Mouse (Mus musculus) small intestine, adult 2 months (tissue): ENCODE data around the gene Trim31. TPM values are rescaled to one million over a fixed set of nuclear protein-coding genes. Genes with fewer than 3 reads are reported as not detected.

Source experiments
- H3K27ac ChIP-seq: fragments of 200-500 bp; 2 replicates; pipeline ENCODE4 v1.5.1; 2012; ENCODE audit warnings: low read depth, low read length, control low read depth, inconsistent platforms; ENCODE audit not compliant: insufficient read depth
- H3K27me3 ChIP-seq: fragments of 200-500 bp; 2 replicates; pipeline ENCODE4 v1.6.1; 2012; ENCODE audit warnings: mild to moderate bottlenecking, moderate library complexity, low read length, inconsistent platforms; ENCODE audit not compliant: control insufficient read depth, insufficient read depth
- H3K36me3 ChIP-seq: fragments of 200-500 bp; 2 replicates; pipeline ENCODE4 v1.6.1; 2012; ENCODE audit warnings: mild to moderate bottlenecking, low read length, control low read depth, inconsistent platforms; ENCODE audit not compliant: control insufficient read depth, insufficient read depth
- H3K4me1 ChIP-seq: fragments of 200-500 bp; 2 replicates; pipeline ENCODE4 v1.6.1; 2012; ENCODE audit warnings: low read length, inconsistent platforms, mixed read lengths; ENCODE audit not compliant: control insufficient read depth, insufficient read depth, insufficient read length
- H3K4me3 ChIP-seq: fragments of 200-500 bp; 2 replicates; pipeline ENCODE4 v1.5.1; 2012; ENCODE audit warnings: low read depth, mild to moderate bottlenecking, control low read depth, inconsistent platforms, low read length, moderate library complexity
- CTCF ChIP-seq: fragments of 200-500 bp; IDR thresholded peaks from 2 replicates; pipeline ENCODE4 v1.5.1; 2012; ENCODE audit warnings: low read depth, mild to moderate bottlenecking, control low read depth, inconsistent platforms, low read length, moderate library complexity, mixed read lengths; ENCODE audit not compliant: insufficient replicate concordance, insufficient read length; ENCODE audit errors: extremely low read depth
- POLR2A ChIP-seq: fragments of 200-500 bp; IDR thresholded peaks from 2 replicates; pipeline ENCODE4 v1.6.1; 2012; ENCODE audit warnings: low read depth, mild to moderate bottlenecking, control low read depth, inconsistent platforms, low read length, moderate library complexity
- WGBS: fragments of 180-500 bp; shearing (Covaris S2); methylation state at CpG from one replicate; pipeline ENCODE4 v1.1.7; 2018; 5-methylcytosine and 5-hydroxymethylcytosine counted together
- polyA plus RNA-seq: library from polyadenylated mRNA; depleted of rRNA; stranded (reverse); fragments of >200 nt; gene quantifications from 2 replicates; pipeline ENCODE4 v1.2.3, GENCODE M21; 2012; rRNA removed

The Trim31 gene
- 31.8 and 57.0 TPM in 2 replicates for polyA plus RNA-seq

GRCm38 (mm10) chr17:36897552-36898205, at the start of gene Trim31:
Gene Trim31, plus strand, starts transcription at chr17:36898118.
- TF ChIP-seq POLR2A (no peak), CTCF (no peak)
- H3K27ac ChIP-seq, result peak within 1 kb of the TSS; percentile 99
- peak within 1 kb of the TSS; percentile 63 for H3K4me3 ChIP-seq
- WGBS, result 16% methylated on average over 6 of the region's 6 CpGs
- H3K27me3 ChIP-seq, result no peaks in the 10 kb centered on the region
- peaks cover 5% of the 10 kb centered on the region for H3K36me3 ChIP-seq
- H3K4me1 ChIP-seq, result peaks cover 6% of the 10 kb centered on the region; the same call in 1 of the 2 replicates

GRCm38 (mm10) chr17:36848911-36849310, 49.0 kb upstream of the Trim31 start:
- peaks cover 39% of the 10 kb centered on the region for H3K36me3 ChIP-seq
- TF ChIP-seq POLR2A (no peak), CTCF (no peak)
- WGBS, result 66% methylated on average over 5 of the region's 5 CpGs
- H3K4me3 ChIP-seq, result no peak overlapping the region
- no peak overlapping the region for H3K27ac ChIP-seq
- no peaks in the 10 kb centered on the region for H3K27me3 ChIP-seq
- H3K4me1 ChIP-seq, result peaks cover 32% of the 10 kb centered on the region

GRCm38 (mm10) chr17:36849992-36850391, 47.9 kb upstream of the Trim31 start:
- peaks cover 48% of the 10 kb centered on the region for H3K36me3 ChIP-seq
- no peak overlapping the region for H3K4me3 ChIP-seq
- 30% methylated on average over 2 of the region's 2 CpGs for WGBS
- TF ChIP-seq POLR2A (no peak), CTCF (no peak)
- peaks cover 22% of the 10 kb centered on the region for H3K4me1 ChIP-seq
- no peaks in the 10 kb centered on the region for H3K27me3 ChIP-seq
- H3K27ac ChIP-seq, result no peak overlapping the region; the same call in 1 of the 2 replicates

GRCm38 (mm10) chr17:36851200-36851599, 46.7 kb upstream of the Trim31 start:
- TF ChIP-seq CTCF (no peak), POLR2A (no peak)
- Histone ChIP-seq H3K4me3 (no peak overlapping the region), H3K4me1 (peaks cover 18% of the 10 kb centered on the region), H3K36me3 (peaks cover 57% of the 10 kb centered on the region), H3K27ac (peak overlapping the region; percentile 42; the same call in 1 of the 2 replicates), H3K27me3 (no peaks in the 10 kb centered on the region)
- WGBS, result 35% methylated on average over 5 of the region's 5 CpGs

GRCm38 (mm10) chr17:36851627-36852026, 46.3 kb upstream of the Trim31 start:
- 38% methylated on average over 5 of the region's 5 CpGs for WGBS
- H3K36me3 ChIP-seq, result peaks cover 58% of the 10 kb centered on the region
- H3K27ac ChIP-seq, result peak overlapping the region; percentile 20; the same call in 1 of the 2 replicates
- no peak overlapping the region for H3K4me3 ChIP-seq
- TF ChIP-seq CTCF (no peak), POLR2A (no peak)
- H3K27me3 ChIP-seq, result no peaks in the 10 kb centered on the region
- H3K4me1 ChIP-seq, result peaks cover 18% of the 10 kb centered on the region

GRCm38 (mm10) chr17:36855484-36855883, 42.4 kb upstream of the Trim31 start:
- Histone ChIP-seq H3K27me3 (no peaks in the 10 kb centered on the region), H3K4me1 (peaks cover 13% of the 10 kb centered on the region), H3K36me3 (peaks cover 86% of the 10 kb centered on the region), H3K4me3 (no peak overlapping the region), H3K27ac (no peak overlapping the region)
- TF ChIP-seq POLR2A (no peak), CTCF (no peak; the same call in 1 of the 2 replicates)
- WGBS, result 87% methylated on average over 3 of the region's 3 CpGs

- no peak for TF ChIP-seq POLR2A
- TF ChIP-seq CTCF, result no peak
- Histone ChIP-seq H3K4me3 (no peak overlapping the region), H3K4me1 (peaks cover 10% of the 10 kb centered on the region), H3K27ac (no peak overlapping the region), H3K36me3 (peaks cover 82% of the 10 kb centered on the region), H3K27me3 (no peaks in the 10 kb centered on the region)
- WGBS, result 80% methylated on average over 4 of the region's 4 CpGs
Measured at GRCm38 (mm10) chr17:36856236-36856635, 41.7 kb upstream of the Trim31 start.
